Mouse (Mus musculus) midbrain, postnatal 0 days (tissue): Measurements from ENCODE around the gene Ccnd1. TPM values are rescaled to one million over a fixed set of nuclear protein-coding genes. Genes with fewer than 3 reads are reported as not detected.

ENCODE experiments used
- ATAC-seq: fragments of 200-750 bp; cut with Nextera tagmentation; 2 replicates; pipeline ENCODE4 v1.8.0; 2017; ENCODE audit warnings: moderate number of reproducible peaks, mild to moderate bottlenecking, moderate TSS enrichment, moderate library complexity; ENCODE audit not compliant: low FRiP score
- DNase-seq: peaks from one replicate; pipeline ENCODE4 v3.0.0-alpha.2; 2015; ENCODE audit warnings: low spot score
- H3K27ac ChIP-seq: fragments of 300-500 bp; sonication (generic); 2 replicates; pipeline ENCODE4 v1.5.1; 2014; ENCODE audit warnings: low read depth, mild to moderate bottlenecking, low read length, mixed read lengths
- H3K27me3 ChIP-seq: fragments of 300-500 bp; sonication (generic); 2 replicates; pipeline ENCODE4 v1.6.1; 2014; ENCODE audit warnings: low read length, control low read depth, mixed read lengths; ENCODE audit not compliant: insufficient read depth
- H3K36me3 ChIP-seq: fragments of 300-500 bp; sonication (generic); 2 replicates; pipeline ENCODE4 v1.6.1; 2014; ENCODE audit warnings: low read length, control low read depth, mixed read lengths; ENCODE audit not compliant: insufficient read depth
- H3K4me1 ChIP-seq: fragments of 300-500 bp; sonication (generic); 2 replicates; pipeline ENCODE4 v1.6.1; 2014; ENCODE audit warnings: mild to moderate bottlenecking, control low read depth, antibody characterized with exemption, low read length, mixed read lengths; ENCODE audit not compliant: insufficient read depth
- H3K4me2 ChIP-seq: fragments of 300-500 bp; sonication (generic); 2 replicates; pipeline ENCODE4 v1.6.1; 2014; ENCODE audit warnings: low read depth, mild to moderate bottlenecking, low read length, mixed read lengths; ENCODE audit not compliant: poor library complexity, severe bottlenecking
- H3K4me3 ChIP-seq: fragments of 300-500 bp; sonication (generic); 2 replicates; pipeline ENCODE4 v1.5.1; 2014; ENCODE audit warnings: low read depth, mild to moderate bottlenecking, low read length, moderate library complexity
- H3K9ac ChIP-seq: fragments of 300-500 bp; sonication (generic); replicated peaks from 2 replicates; pipeline ENCODE4 v1.6.1; 2014; ENCODE audit warnings: mild to moderate bottlenecking, low read length, moderate library complexity, mixed read lengths; ENCODE audit not compliant: poor library complexity, severe bottlenecking
- H3K9me3 ChIP-seq: fragments of 300-500 bp; sonication (generic); 2 replicates; pipeline ENCODE4 v1.6.1; 2016; ENCODE audit warnings: low read length, control low read depth
- CTCF ChIP-seq: IDR thresholded peaks from 2 replicates; pipeline ENCODE4 v1.5.1; 2016; ENCODE audit warnings: antibody characterized with exemption, mild to moderate bottlenecking
- WGBS: fragments of 180-500 bp; shearing (Covaris S2); extraction: QIAGEN DNeasy Blood & Tissue Kit; methylation state at CpG from one replicate; pipeline ENCODE4 v1.1.7; 2014; 5-methylcytosine and 5-hydroxymethylcytosine counted together
- polyA plus RNA-seq: library from polyadenylated mRNA; unstranded; fragments of >200 nt; fragmentation: Nextera tagmentation; extraction: Ambion mirVana; gene quantifications from 2 replicates; pipeline ENCODE4 v1.2.1, GENCODE M21; 2015
- total RNA-seq: library from RNA; depleted of rRNA; stranded (reverse); fragments of >200 nt; gene quantifications from 2 replicates; pipeline ENCODE4 v1.2.3, GENCODE M21; 2014; rRNA removed

Gene Ccnd1
- 26.3 and 32.8 TPM in 2 replicates for total RNA-seq
- polyA plus RNA-seq, result 17.9 and 18.5 TPM in 2 replicates

DNA sequence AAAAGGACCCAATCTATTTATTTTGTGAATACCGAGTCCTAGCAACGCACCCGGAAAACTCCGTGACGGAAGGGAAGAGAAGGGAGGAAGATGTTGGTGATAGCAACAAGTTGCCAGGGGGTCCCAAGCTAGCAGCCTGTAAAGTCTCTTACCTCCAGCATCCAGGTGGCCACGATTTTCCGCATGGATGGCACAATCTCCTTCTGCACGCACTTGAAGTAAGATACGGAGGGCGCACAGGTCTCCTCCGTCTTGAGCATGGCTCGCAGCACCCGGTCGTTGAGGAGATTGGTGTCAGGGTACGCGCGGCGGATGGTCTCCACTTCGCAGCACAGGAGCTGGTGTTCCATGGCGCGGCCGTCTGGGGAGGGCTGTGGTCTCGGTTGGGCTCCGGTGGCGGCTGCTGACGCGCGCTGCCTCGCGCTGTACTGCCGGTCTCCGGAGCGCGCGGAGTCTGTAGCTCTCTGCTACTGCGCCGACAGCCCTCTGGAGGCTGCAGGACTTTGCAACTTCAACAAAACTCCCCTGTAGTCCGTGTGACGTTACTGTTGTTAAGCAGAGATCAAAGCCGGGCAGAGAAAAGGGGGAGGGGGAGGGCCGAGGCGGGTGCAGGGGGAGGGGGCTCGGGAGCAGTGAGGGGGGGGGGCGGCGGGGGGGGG is at the start of gene Ccnd1:
Gene Ccnd1, minus strand, starts transcription at position 582 of the 659 bp plus-strand sequence.
- under 1% methylated on average over 36 of the region's 45 CpGs for WGBS
- peaks cover 13% of the 10 kb centered on the region for H3K4me1 ChIP-seq
- 0 out of 2 replicates have a peak, but pooled peaks cover 2% of the 10 kb centered on the region for H3K36me3 ChIP-seq
- ATAC-seq (peak; percentile 44; the same call in 1 of the 2 replicates), DNase-seq (peak; percentile 79)
- peak within 1 kb of the TSS; percentile 84 for H3K4me2 ChIP-seq
- peak within 1 kb of the TSS; percentile 54 for H3K9ac ChIP-seq
- no peak within 1 kb of the TSS; the same call in 1 of the 2 replicates for H3K27ac ChIP-seq
- peak; percentile 40 for TF ChIP-seq CTCF
- no peaks in the 10 kb centered on the region for H3K9me3 ChIP-seq
- peaks cover 37% of the 10 kb centered on the region for H3K27me3 ChIP-seq
- peak within 1 kb of the TSS; percentile 42 for H3K4me3 ChIP-seq

DNA sequence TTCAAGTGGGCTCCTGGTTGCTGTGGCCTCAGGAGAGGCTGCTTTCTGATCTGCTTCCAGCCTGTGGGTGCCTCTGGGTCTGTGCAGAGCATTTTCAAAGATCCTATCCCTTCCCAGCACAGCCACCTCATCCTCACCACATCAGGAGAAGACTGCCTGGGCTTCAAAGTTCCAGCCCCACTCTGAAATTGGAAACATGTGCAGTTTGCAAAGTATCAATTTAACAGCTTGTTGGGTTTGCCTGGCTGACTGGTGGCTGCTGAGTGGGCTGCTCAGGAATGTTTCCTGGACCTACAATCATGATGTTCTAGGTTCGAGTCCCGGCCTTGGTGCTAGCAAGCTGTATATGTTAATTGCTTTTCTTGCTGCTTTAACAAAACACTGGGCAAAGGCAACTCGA is 49.1 kb upstream of the Ccnd1 start:
- Histone ChIP-seq H3K4me2 (no peak overlapping the region), H3K27ac (no peak overlapping the region), H3K4me3 (no peak overlapping the region), H3K27me3 (no peaks in the 10 kb centered on the region), H3K4me1 (no peaks in the 10 kb centered on the region), H3K9me3 (no peaks in the 10 kb centered on the region), H3K36me3 (no peaks in the 10 kb centered on the region), H3K9ac (no peak overlapping the region)
- ATAC-seq, result no peak
- DNase-seq, result no peak
- no peak for TF ChIP-seq CTCF
- WGBS, result 70% methylated on average over 3 of the region's 3 CpGs

DNA sequence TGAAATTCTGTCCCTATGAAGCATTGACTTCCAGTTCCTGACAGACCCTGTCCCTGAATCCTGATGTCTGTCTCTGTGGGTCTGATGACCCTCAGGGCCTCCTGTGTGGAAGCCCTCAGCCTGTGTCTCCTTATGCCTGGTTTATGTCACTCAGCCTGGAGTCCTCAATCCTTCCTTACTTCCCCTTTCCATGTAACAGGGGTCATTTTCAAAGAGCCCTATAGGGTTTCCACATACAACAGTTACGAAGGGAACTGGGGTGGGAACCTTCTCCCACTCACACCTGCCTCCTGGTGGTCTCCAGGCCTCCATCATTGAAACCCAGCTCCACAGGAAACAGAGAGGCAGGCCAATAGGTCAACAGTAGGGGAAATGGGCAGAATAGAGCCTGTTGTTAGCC is 45.4 kb upstream of the Ccnd1 start:
- DNase-seq, result no peak
- Histone ChIP-seq H3K9me3 (no peaks in the 10 kb centered on the region), H3K36me3 (no peaks in the 10 kb centered on the region), H3K9ac (no peak overlapping the region), H3K4me2 (no peak overlapping the region), H3K27ac (no peak overlapping the region), H3K27me3 (no peaks in the 10 kb centered on the region), H3K4me3 (no peak overlapping the region), H3K4me1 (no peaks in the 10 kb centered on the region)
- 82% methylated on average over 1 of the region's 1 CpGs for WGBS
- ATAC-seq, result no peak
- TF ChIP-seq CTCF, result no peak

DNA sequence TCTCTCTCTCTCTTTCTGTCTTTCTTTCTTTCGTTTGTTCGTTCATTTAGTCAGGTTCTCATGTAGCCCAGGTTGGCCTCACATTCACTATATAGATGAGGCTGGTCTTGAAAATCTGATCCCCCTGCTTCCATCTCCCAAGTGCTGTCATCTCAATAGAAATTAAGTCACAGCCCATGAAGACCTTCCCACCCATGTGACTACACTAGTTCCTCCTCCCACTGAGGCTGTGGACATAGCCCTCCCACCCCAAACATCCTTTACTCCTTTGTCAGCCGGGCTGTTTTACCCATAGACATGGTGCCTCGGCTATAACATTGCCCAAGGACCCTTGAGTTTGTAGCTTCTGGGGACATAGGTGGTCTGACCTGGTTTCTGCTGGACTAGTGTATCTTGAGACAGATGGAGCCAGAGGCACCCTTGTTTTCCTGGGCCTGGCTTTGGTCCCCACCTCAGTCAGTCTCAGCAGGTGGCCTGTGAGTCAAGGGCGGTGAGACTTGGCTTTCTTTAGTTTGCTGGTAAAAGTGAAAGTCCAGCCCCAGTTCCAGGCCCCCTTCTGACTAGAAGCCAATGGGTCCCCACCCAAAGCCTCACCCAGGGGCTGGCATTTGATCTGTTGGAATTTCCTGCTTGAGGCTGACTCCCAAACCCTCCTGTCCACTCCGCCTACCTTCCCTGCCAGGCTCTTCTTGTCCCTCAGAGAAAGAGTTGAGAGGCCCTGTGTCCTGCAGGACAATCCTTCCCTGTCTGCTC is 42.8 kb upstream of the Ccnd1 start:
- Histone ChIP-seq H3K4me2 (no peak overlapping the region), H3K9ac (no peak overlapping the region), H3K4me1 (no peaks in the 10 kb centered on the region), H3K27me3 (no peaks in the 10 kb centered on the region), H3K9me3 (no peaks in the 10 kb centered on the region), H3K36me3 (no peaks in the 10 kb centered on the region), H3K27ac (no peak overlapping the region), H3K4me3 (no peak overlapping the region)
- WGBS, result 89% methylated on average over 6 of the region's 6 CpGs
- ATAC-seq (no peak), DNase-seq (no peak)
- TF ChIP-seq CTCF, result no peak

DNA sequence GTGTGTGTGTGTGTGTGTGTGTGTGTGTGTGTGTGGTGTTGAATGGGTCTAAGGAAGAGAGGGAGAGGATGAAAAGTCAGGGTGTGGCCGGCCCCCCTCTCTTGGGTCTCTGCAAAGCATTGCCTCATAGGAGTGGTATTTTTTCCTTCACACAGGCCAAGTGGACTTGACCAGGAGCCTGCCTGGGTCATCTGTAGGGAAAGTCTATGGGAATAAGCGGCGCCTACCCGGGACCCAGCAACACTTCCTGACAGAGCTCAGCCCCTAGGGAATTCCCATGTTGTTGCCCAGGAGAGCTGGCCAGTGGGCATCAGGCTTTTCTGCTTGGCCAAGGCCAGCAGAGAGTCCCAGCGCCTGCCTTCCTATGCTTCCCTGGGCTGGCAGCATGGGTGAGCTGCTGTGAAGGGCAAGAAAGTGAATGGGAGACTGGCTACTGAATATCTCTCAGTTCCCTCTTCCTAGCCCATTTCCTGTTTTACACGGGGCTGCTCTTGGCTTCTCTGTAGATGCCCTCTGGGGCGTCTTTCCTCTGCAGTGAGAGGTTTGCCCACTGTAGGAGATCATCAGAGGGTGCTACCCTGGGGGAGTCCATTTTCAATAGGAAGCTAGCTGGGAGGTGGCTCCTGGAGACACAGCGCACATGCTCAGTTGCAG is 41.8 kb upstream of the Ccnd1 start:
- H3K27ac ChIP-seq, result no peak overlapping the region
- no peak for DNase-seq
- no peak overlapping the region for H3K4me3 ChIP-seq
- 72% methylated on average over 8 of the region's 8 CpGs for WGBS
- H3K4me2 ChIP-seq, result no peak overlapping the region
- TF ChIP-seq CTCF, result no peak
- H3K4me1 ChIP-seq, result no peaks in the 10 kb centered on the region
- ATAC-seq, result no peak
- H3K9ac ChIP-seq, result no peak overlapping the region
- no peaks in the 10 kb centered on the region for H3K36me3 ChIP-seq
- H3K9me3 ChIP-seq, result no peaks in the 10 kb centered on the region
- H3K27me3 ChIP-seq, result no peaks in the 10 kb centered on the region
